Mouse (Mus musculus) intestine, embryonic 14.5 days (tissue): ENCODE measurements around the gene Sbds. TPM values are rescaled to one million over a fixed set of nuclear protein-coding genes. Genes with fewer than 3 reads are reported as not detected.
A peak's percentile ranks its signal among the peaks of the same experiment; 100 is the strongest.

Source experiments
- ATAC-seq: fragments of 200-750 bp; cut with Nextera tagmentation; replicated peaks from 2 replicates; pipeline ENCODE4 v1.8.0; 2017; ENCODE audit warnings: low read depth, moderate number of reproducible peaks, moderate TSS enrichment, moderate library complexity; ENCODE audit not compliant: low FRiP score, low TSS enrichment
- DNase-seq: peaks from one replicate; pipeline ENCODE4 v3.0.0-alpha.2; 2018; ENCODE audit warnings: low spot score
- H3K27ac ChIP-seq: fragments of 300-500 bp; sonication (generic); 2 replicates; pipeline ENCODE4 v1.5.1; 2014; ENCODE audit warnings: low read depth, mild to moderate bottlenecking, control low read depth
- H3K27me3 ChIP-seq: fragments of 300-500 bp; sonication (generic); replicated peaks from 2 replicates; pipeline ENCODE4 v1.6.1; 2014; ENCODE audit warnings: low read length, control low read depth; ENCODE audit not compliant: control insufficient read depth, insufficient read depth
- H3K36me3 ChIP-seq: fragments of 300-500 bp; sonication (generic); 2 replicates; pipeline ENCODE4 v1.6.1; 2014; ENCODE audit warnings: low read length, control low read depth; ENCODE audit not compliant: control insufficient read depth, insufficient read depth
- H3K4me1 ChIP-seq: fragments of 300-500 bp; sonication (generic); replicated peaks from 2 replicates; pipeline ENCODE4 v1.6.1; 2014; ENCODE audit warnings: low read length, control low read depth, mixed read lengths; ENCODE audit not compliant: control insufficient read depth, insufficient read depth
- H3K4me2 ChIP-seq: fragments of 300-500 bp; sonication (generic); 2 replicates; pipeline ENCODE4 v1.6.1; 2014; ENCODE audit warnings: low read length
- H3K4me3 ChIP-seq: fragments of 300-500 bp; sonication (generic); 2 replicates; pipeline ENCODE4 v1.5.1; 2014; ENCODE audit warnings: low read depth, low read length, control low read depth, mixed read lengths
- H3K9ac ChIP-seq: fragments of 300-500 bp; sonication (generic); 2 replicates; pipeline ENCODE4 v1.6.1; 2014; ENCODE audit warnings: mild to moderate bottlenecking, low read length
- H3K9me3 ChIP-seq: fragments of 300-500 bp; sonication (generic); 2 replicates; pipeline ENCODE4 v1.6.1; 2016; ENCODE audit warnings: low read length, control low read depth; ENCODE audit not compliant: control insufficient read depth
- WGBS: fragments of 180-500 bp; shearing (Covaris S2); extraction: QIAGEN DNeasy Blood & Tissue Kit; methylation state at CpG from one replicate; pipeline ENCODE4 v1.1.7; 2014; 5-methylcytosine and 5-hydroxymethylcytosine counted together
- polyA plus RNA-seq: library from polyadenylated mRNA; unstranded; fragments of >200 nt; fragmentation: Nextera tagmentation; extraction: Ambion mirVana; gene quantifications from 2 replicates; pipeline ENCODE4 v1.2.1, GENCODE M21; 2014

Gene Sbds
- polyA plus RNA-seq, 1 experiment from 2014 or later: 60.3 TPM

DNA sequence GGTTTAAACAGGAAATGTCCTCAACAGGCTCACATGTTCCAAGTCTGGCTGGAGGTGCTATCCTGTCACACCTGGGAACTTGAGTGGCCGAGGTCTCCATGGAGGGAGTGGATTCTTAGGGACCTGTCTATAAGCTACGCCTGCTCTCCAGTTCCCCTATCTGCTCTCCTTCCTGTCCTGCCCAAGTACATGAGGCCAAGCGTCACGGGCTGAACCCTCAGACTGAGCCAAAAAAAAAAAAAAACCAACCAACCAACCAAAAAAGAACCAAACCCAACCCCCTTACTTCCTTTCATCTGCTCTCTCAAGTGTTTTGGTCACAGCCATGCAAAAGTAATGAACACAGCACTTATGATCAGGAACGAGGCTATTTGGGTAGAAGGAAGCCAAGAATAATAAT lies 7.5 kb downstream of the Sbds start:
- H3K27ac ChIP-seq: no peak overlapping the region
- H3K9me3 ChIP-seq: no peaks in the 10 kb centered on the region
- 82% methylated on average over 5 of the region's 5 CpGs for WGBS
- no peak overlapping the region for H3K4me3 ChIP-seq
- no peak for ATAC-seq
- H3K9ac ChIP-seq: no peak overlapping the region
- peaks cover 99% of the 10 kb centered on the region for H3K36me3 ChIP-seq
- no peak for DNase-seq
- no peaks in the 10 kb centered on the region for H3K27me3 ChIP-seq
- H3K4me1 ChIP-seq: no peaks in the 10 kb centered on the region
- no peak overlapping the region for H3K4me2 ChIP-seq

GRCm38 (mm10) chr5:130241426-130241825 lies 13.9 kb downstream of the Sbds start:
- ATAC-seq (no peak), DNase-seq (no peak)
- Histone ChIP-seq H3K4me2 (no peak overlapping the region), H3K36me3 (peaks cover 95% of the 10 kb centered on the region), H3K27me3 (no peaks in the 10 kb centered on the region), H3K4me3 (no peak overlapping the region), H3K9ac (no peak overlapping the region), H3K27ac (no peak overlapping the region), H3K9me3 (no peaks in the 10 kb centered on the region), H3K4me1 (no peaks in the 10 kb centered on the region)
- WGBS: 94% methylated on average over 12 of the region's 12 CpGs

GRCm38 (mm10) chr5:130239856-130240255 lies 15.5 kb downstream of the Sbds start:
- Histone ChIP-seq H3K36me3 (peaks cover 95% of the 10 kb centered on the region), H3K4me3 (no peak overlapping the region)
- WGBS: 97% methylated on average over 2 of the region's 2 CpGs

GRCm38 (mm10) chr5:130239236-130239635 lies 16.1 kb downstream of the Sbds start:
- no peaks in the 10 kb centered on the region for H3K4me1 ChIP-seq
- H3K27me3 ChIP-seq: no peaks in the 10 kb centered on the region
- H3K9ac ChIP-seq: no peak overlapping the region
- H3K27ac ChIP-seq: no peak overlapping the region
- WGBS: 90% methylated on average over 7 of the region's 7 CpGs
- DNase-seq (no peak), ATAC-seq (no peak)
- H3K36me3 ChIP-seq: peaks cover 95% of the 10 kb centered on the region
- no peaks in the 10 kb centered on the region for H3K9me3 ChIP-seq
- H3K4me3 ChIP-seq: no peak overlapping the region
- H3K4me2 ChIP-seq: no peak overlapping the region

More at GRCm38 (mm10) chr5:130239856-130240255, 15.5 kb downstream of the Sbds start:
- H3K4me2 ChIP-seq: no peak overlapping the region
- H3K27me3 ChIP-seq: no peaks in the 10 kb centered on the region
- H3K4me1 ChIP-seq: no peaks in the 10 kb centered on the region
- no peak for ATAC-seq
- H3K9me3 ChIP-seq: no peaks in the 10 kb centered on the region
- H3K27ac ChIP-seq: no peak overlapping the region
- no peak overlapping the region for H3K9ac ChIP-seq
- no peak for DNase-seq

DNA sequence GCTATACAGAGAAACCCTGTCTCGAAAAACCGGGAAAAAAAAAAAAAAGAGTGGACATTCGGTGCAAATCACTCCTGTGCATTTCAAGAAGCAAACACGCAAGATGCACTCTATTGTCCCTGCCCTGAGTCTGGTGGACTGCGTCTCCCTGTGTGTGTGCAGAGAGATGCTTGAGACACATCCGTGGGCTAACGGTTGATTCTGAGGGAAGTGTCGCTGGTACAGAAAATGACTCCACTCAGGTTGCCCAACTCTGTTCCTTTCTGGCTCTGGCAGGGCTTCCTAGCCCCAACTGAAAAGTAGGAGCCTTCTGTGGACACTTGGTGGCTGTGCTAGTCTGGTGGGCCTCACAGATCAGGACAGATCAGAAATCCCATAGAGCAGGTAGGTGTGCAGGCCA lies 19.0 kb downstream of the Sbds start:
- no peak for DNase-seq
- Histone ChIP-seq H3K4me3 (no peak overlapping the region), H3K36me3 (peaks cover 96% of the 10 kb centered on the region), H3K27ac (no peak overlapping the region), H3K9me3 (no peaks in the 10 kb centered on the region), H3K4me1 (no peaks in the 10 kb centered on the region), H3K4me2 (no peak overlapping the region), H3K27me3 (no peaks in the 10 kb centered on the region), H3K9ac (no peak overlapping the region)
- ATAC-seq: no peak
- WGBS: 94% methylated on average over 8 of the region's 8 CpGs

DNA sequence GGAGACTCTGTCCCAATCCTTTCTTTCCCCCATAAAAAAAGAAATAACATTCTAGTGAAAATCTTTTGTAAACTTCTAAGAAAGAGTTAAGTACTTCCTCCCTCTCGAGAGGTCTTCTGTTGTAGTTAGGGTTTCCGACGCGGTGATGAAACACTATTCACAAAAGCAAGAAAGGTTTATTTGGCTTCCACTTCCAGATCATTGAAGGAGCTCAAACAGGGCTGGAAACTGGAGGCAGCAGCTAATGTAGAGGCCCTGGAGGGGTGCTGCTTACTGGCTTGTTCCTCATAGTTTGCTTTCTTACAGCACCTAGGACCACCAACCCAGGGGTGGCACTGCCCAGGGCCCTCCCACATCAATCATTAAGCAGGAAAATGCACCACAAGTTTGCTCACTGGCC lies 27.2 kb downstream of the Sbds start:
- Histone ChIP-seq H3K27ac (no peak overlapping the region), H3K9me3 (no peaks in the 10 kb centered on the region), H3K4me3 (no peak overlapping the region), H3K36me3 (peaks cover 35% of the 10 kb centered on the region), H3K27me3 (no peaks in the 10 kb centered on the region), H3K9ac (no peak overlapping the region), H3K4me2 (no peak overlapping the region), H3K4me1 (peaks cover 11% of the 10 kb centered on the region)
- WGBS: 51% methylated on average over 4 of the region's 4 CpGs
- DNase-seq (no peak), ATAC-seq (no peak)

- H3K4me3 ChIP-seq: no peak overlapping the region
- 85% methylated on average over 3 of the region's 3 CpGs for WGBS
- DNase-seq (no peak), ATAC-seq (no peak)
- no peak overlapping the region for H3K9ac ChIP-seq
- H3K4me2 ChIP-seq: no peak overlapping the region
- H3K27ac ChIP-seq: no peak overlapping the region
- H3K9me3 ChIP-seq: no peaks in the 10 kb centered on the region
- peaks cover 22% of the 10 kb centered on the region for H3K36me3 ChIP-seq
- H3K27me3 ChIP-seq: no peaks in the 10 kb centered on the region
- H3K4me1 ChIP-seq: peaks cover 12% of the 10 kb centered on the region
Observed at GRCm38 (mm10) chr5:130226790-130227189, 28.5 kb downstream of the Sbds start.

- Histone ChIP-seq H3K36me3 (peaks cover 2% of the 10 kb centered on the region; the same call in 1 of the 2 replicates), H3K4me3 (peak overlapping the region; percentile 99), H3K9me3 (no peaks in the 10 kb centered on the region), H3K27ac (peak overlapping the region; percentile 80), H3K27me3 (no peaks in the 10 kb centered on the region), H3K4me1 (peaks cover 16% of the 10 kb centered on the region), H3K4me2 (peak overlapping the region; percentile 78), H3K9ac (peak overlapping the region; percentile 96)
- DNase-seq (peak; percentile 98), ATAC-seq (peak; percentile 86)
- under 1% methylated on average over 88 of the region's 88 CpGs for WGBS
Observed at GRCm38 (mm10) chr5:130222146-130223004, 33.0 kb downstream of the Sbds start.

DNA sequence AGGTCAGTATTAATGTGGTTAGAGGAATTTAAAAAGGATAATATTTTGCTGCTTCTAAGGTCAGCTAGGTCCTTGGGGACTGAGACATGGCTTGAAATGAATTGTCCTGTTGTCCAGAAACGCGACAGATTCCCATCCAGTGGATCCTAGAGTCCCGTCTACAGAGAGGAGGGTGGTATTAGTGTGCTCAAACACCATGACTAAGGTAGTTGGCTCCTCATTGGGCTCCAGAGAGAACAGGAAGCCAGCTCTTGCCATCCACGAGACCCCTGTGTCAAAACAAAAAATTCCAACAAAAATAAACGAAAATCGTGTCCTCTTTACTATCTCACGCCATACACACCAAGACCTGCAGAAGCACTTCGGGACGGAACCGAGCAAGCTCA lies 33.6 kb downstream of the Sbds start:
- ATAC-seq (no peak; the same call in 1 of the 2 replicates), DNase-seq (no peak)
- H3K36me3 ChIP-seq: peaks cover 2% of the 10 kb centered on the region; the same call in 1 of the 2 replicates
- peak overlapping the region; percentile 80 for H3K27ac ChIP-seq
- 0% methylated on average over 10 of the region's 10 CpGs for WGBS
- H3K9ac ChIP-seq: peak overlapping the region; percentile 96
- peaks cover 16% of the 10 kb centered on the region for H3K4me1 ChIP-seq
- H3K4me2 ChIP-seq: peak overlapping the region; percentile 78
- H3K4me3 ChIP-seq: peak overlapping the region; percentile 99
- H3K9me3 ChIP-seq: no peaks in the 10 kb centered on the region
- H3K27me3 ChIP-seq: no peaks in the 10 kb centered on the region
